Mouse (Mus musculus): Measurements from ENCODE around the gene Vmn1r24. TPM values are rescaled to one million over a fixed set of nuclear protein-coding genes. Genes with fewer than 3 reads are reported as not detected.

The Vmn1r24 gene
- polyA plus RNA-seq (2014; fragmentation: Illumina TruSeq; extraction: RNeasy Lipid Tissue Mini Kit (QIAGEN cat#74804); ENCODE audit: low read depth, low replicate concordance): not detected

DNA sequence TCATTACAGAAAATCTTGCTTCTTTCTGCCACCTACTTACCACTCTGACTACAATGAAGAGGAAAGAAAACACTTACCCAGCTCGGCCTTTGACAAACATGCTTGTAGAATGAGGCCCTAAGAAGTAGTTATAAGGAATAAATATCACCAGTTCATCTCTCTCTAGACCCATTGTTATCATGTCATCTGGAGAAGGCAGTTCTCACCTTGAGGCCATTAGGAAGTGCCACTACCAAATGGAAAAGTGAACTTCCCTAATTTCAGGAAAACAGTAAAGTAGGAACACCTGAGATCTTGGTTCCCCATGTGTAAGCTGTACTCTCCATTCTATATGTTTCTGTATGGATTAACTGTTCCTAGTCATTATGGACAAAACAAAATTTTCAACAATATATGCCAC is at the start of gene Vmn1r24:
TSS of gene Vmn1r24 (minus strand) at position 101 of the 400 bp plus-strand sequence.

DNA sequence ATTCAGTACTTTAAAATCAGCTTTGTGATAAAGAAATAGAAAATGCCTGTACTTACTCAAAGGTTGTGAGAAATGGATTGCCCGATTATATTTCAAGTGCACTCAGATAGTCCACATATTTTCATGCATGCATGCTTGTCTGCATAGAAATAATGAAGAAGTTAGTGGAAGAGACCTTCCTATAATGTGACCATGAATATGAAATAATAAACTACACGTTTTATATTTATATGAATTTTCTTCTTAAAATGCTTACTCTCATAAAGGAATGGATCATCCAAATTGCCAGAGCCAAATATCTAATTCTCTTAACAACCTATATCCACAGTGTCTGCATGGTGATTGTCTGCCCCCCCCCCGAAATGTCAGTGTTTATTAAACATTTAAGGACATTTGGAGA is 19.4 kb upstream of the Vmn1r24 start, which contains the start of gene Vmn1r25:
TSS of gene Vmn1r25 (minus strand) at position 101 of the 400 bp plus-strand sequence.

DNA sequence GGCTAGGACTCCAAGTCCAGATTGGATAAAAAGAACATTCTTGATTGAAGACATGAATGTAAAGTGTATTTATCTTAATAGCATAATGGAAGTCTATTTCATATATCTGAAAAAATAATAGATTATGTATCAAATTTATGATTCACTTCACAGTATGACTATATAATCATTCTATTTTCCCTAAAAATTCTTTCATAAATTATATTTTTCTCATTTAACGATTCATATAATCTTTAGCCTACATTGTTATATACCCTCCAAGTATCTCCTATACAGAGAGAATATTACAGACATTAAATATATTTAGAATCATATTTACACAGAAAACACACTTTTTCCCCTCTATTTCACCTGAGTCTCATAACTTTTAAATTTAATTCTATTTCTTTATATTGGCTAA is 34.6 kb downstream of the Vmn1r24 start, which contains the start of gene Vmn1r23:
TSS of gene Vmn1r23 (minus strand) at position 101 of the 400 bp plus-strand sequence.

DNA sequence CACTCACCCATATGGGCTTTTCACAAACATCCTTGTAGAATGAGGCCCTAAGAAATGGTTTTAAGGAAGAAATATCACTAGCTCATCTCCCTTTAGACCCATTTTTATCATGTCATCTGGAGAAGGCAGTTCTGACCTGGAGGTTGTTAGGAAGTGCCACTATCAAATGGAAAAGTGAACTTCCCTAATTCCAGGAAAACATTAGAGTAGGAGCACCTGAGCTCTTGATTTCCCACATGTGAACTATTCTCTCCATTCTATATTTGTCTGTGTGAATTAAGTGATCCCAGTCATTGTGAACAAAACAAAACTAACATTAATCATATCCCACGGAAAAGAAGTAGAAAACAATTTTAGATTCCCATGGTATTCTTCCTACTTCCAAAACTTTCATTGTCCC is 53.4 kb downstream of the Vmn1r24 start, which contains the start of gene Vmn1r22:
TSS of gene Vmn1r22 (minus strand) at position 101 of the 400 bp plus-strand sequence.

Other genes with a start within 250 kb of the Vmn1r24 start
- 33.6 TPM for gene Vopp1, start 136.3 kb downstream of the Vmn1r24 start, polyA plus RNA-seq (2014; fragmentation: Illumina TruSeq; extraction: RNeasy Lipid Tissue Mini Kit (QIAGEN cat#74804); ENCODE audit: low read depth, low replicate concordance)
- not detected for gene Vmn1r21, start 111.2 kb downstream of the Vmn1r24 start, polyA plus RNA-seq (2014; fragmentation: Illumina TruSeq; extraction: RNeasy Lipid Tissue Mini Kit (QIAGEN cat#74804); ENCODE audit: low read depth, low replicate concordance)
- not detected for gene Vmn1r22, start 53.5 kb downstream of the Vmn1r24 start, polyA plus RNA-seq (2014; fragmentation: Illumina TruSeq; extraction: RNeasy Lipid Tissue Mini Kit (QIAGEN cat#74804); ENCODE audit: low read depth, low replicate concordance)
- not detected for gene Vmn1r23, start 34.7 kb downstream of the Vmn1r24 start, polyA plus RNA-seq (2014; fragmentation: Illumina TruSeq; extraction: RNeasy Lipid Tissue Mini Kit (QIAGEN cat#74804); ENCODE audit: low read depth, low replicate concordance)
- gene Vmn1r25, start 19.3 kb upstream of the Vmn1r24 start, polyA plus RNA-seq (2014; fragmentation: Illumina TruSeq; extraction: RNeasy Lipid Tissue Mini Kit (QIAGEN cat#74804); ENCODE audit: low read depth, low replicate concordance): not detected
- not detected for gene Vmn1r26, start 53.7 kb upstream of the Vmn1r24 start, polyA plus RNA-seq (2014; fragmentation: Illumina TruSeq; extraction: RNeasy Lipid Tissue Mini Kit (QIAGEN cat#74804); ENCODE audit: low read depth, low replicate concordance)